Mouse (Mus musculus): ENCODE measurements around the gene Meltf.

Meltf gene

GRCm38 (mm10) chr16:31933751-31934549 lies 55.3 kb downstream of the Meltf start, which contains the start of gene Pigz:
Gene Pigz, plus strand, starts transcription at chr16:31933851.
- no peak for DNase-seq (ENCODE audit: low read depth, low spot score)

- DNase-seq (ENCODE audit: low read depth, low spot score) = no peak
These were observed 56.0 kb downstream of the Meltf start for GRCm38 (mm10) chr16:31934550-31935010.

- no peak for DNase-seq (ENCODE audit: low read depth, low spot score)
These were observed 56.7 kb downstream of the Meltf start for GRCm38 (mm10) chr16:31935091-31935979.

- DNase-seq (ENCODE audit: low read depth, low spot score) = peak; percentile 54
These were observed 58.0 kb downstream of the Meltf start for GRCm38 (mm10) chr16:31936568-31936967.

GRCm38 (mm10) chr16:31938856-31939255 lies 60.2 kb downstream of the Meltf start:
- DNase-seq (ENCODE audit: low read depth, low spot score) = no peak

GRCm38 (mm10) chr16:31940586-31940985 lies 62.0 kb downstream of the Meltf start:
- no peak for DNase-seq (ENCODE audit: low read depth, low spot score)

- DNase-seq (ENCODE audit: low read depth, low spot score) = peak; percentile 90
These were observed 65.4 kb downstream of the Meltf start for GRCm38 (mm10) chr16:31943980-31944379.

- DNase-seq (ENCODE audit: low read depth, low spot score) = no peak
These were observed 66.2 kb downstream of the Meltf start for GRCm38 (mm10) chr16:31944698-31945255.

- no peak for DNase-seq (ENCODE audit: low read depth, low spot score)
These were observed 66.8 kb downstream of the Meltf start for GRCm38 (mm10) chr16:31945372-31945771.

- DNase-seq (ENCODE audit: low read depth, low spot score) = peak; percentile 56
These were observed 67.4 kb downstream of the Meltf start for GRCm38 (mm10) chr16:31945986-31946385.

GRCm38 (mm10) chr16:31947333-31947732 lies 68.7 kb downstream of the Meltf start:
- DNase-seq (ENCODE audit: low read depth, low spot score) = no peak

GRCm38 (mm10) chr16:31947901-31948316 lies 69.3 kb downstream of the Meltf start:
- DNase-seq (ENCODE audit: low read depth, low spot score) = no peak

- peak; percentile 94 for DNase-seq (ENCODE audit: low read depth, low spot score)
These were observed 69.8 kb downstream of the Meltf start, which contains the start of the genes 0610012G03Rik and Ncbp2 for GRCm38 (mm10) chr16:31948345-31948774. Gene 0610012G03Rik, minus strand, starts transcription at chr16:31948494. Gene Ncbp2, plus strand, starts transcription at chr16:31948513.
